Mouse (Mus musculus) lung, adult 2 months (tissue): ENCODE data around the gene Strn. TPM values are rescaled to one million over a fixed set of nuclear protein-coding genes. Genes with fewer than 3 reads are reported as not detected.
A peak's percentile ranks its signal among the peaks of the same experiment; 100 is the strongest.

Experiments
- DNase-seq: peaks from one replicate; pipeline ENCODE4 v3.0.0; 2022
- H3K4me1 ChIP-seq: fragments of 200-500 bp; 2 replicates; pipeline ENCODE4 v1.6.1; 2011; ENCODE audit warnings: low read length; ENCODE audit not compliant: control insufficient read depth, insufficient read depth
- H3K4me3 ChIP-seq: fragments of 200-500 bp; replicated peaks from 2 replicates; pipeline ENCODE3; 2011; ENCODE audit warnings: low read depth, mild to moderate bottlenecking, control low read depth, low read length; ENCODE audit errors: extremely low read depth
- CTCF ChIP-seq: fragments of 200-500 bp; IDR thresholded peaks from 2 replicates; pipeline ENCODE4 v1.5.1; 2011; ENCODE audit warnings: mild to moderate bottlenecking, low read length, control low read depth; ENCODE audit not compliant: insufficient read depth
- POLR2A ChIP-seq: fragments of 200-500 bp; IDR thresholded peaks from 2 replicates; pipeline ENCODE4 v1.6.1; 2011; ENCODE audit warnings: low read depth, mild to moderate bottlenecking, control low read depth, low read length, borderline replicate concordance; ENCODE audit errors: extremely low read depth
- WGBS: fragments of 180-500 bp; shearing (Covaris S2); methylation state at CpG from one replicate; pipeline ENCODE4 v1.1.7; 2018; 5-methylcytosine and 5-hydroxymethylcytosine counted together
- polyA plus RNA-seq: library from polyadenylated mRNA; depleted of rRNA; stranded (reverse); fragments of >200 nt; gene quantifications from 2 replicates; pipeline ENCODE4 v1.2.3, GENCODE M21; 2012

Strn gene
- polyA plus RNA-seq, 1 experiment: 9.6 TPM

GRCm38 (mm10) chr17:78748440-78748839, 11.4 kb upstream of the Strn start:
- Histone ChIP-seq H3K4me1 (no peaks in the 10 kb centered on the region), H3K4me3 (no peak overlapping the region)
- DNase-seq: no peak
- 91% methylated on average over 9 of the region's 9 CpGs for WGBS
- no peak for TF ChIP-seq POLR2A

GRCm38 (mm10) chr17:78738416-78738815, 1.4 kb upstream of the Strn start:
- 68% methylated on average over 1 of the region's 1 CpGs for WGBS
- no peak for TF ChIP-seq CTCF
- no peak for TF ChIP-seq POLR2A
- H3K4me1 ChIP-seq: peaks cover 10% of the 10 kb centered on the region
- no peak overlapping the region for H3K4me3 ChIP-seq
- no peak for DNase-seq

- no peak for TF ChIP-seq POLR2A
- no peak for TF ChIP-seq CTCF
- H3K4me1 ChIP-seq: peaks cover 10% of the 10 kb centered on the region
- DNase-seq: no peak
- 41% methylated on average over 2 of the region's 2 CpGs for WGBS
- H3K4me3 ChIP-seq: no peak overlapping the region
These were observed 775 bp upstream of the Strn start for GRCm38 (mm10) chr17:78737771-78738170.

- Histone ChIP-seq H3K4me3 (peak overlapping the region; percentile 78), H3K4me1 (peaks cover 10% of the 10 kb centered on the region)
- 1% methylated on average over 60 of the region's 60 CpGs for WGBS
- TF ChIP-seq POLR2A (peak; percentile 86; the same call in 1 of the 2 replicates), CTCF (no peak)
- peak; percentile 100 for DNase-seq
These were observed 465 bp downstream of the Strn start for GRCm38 (mm10) chr17:78736473-78736988.

- under 1% methylated on average over 33 of the region's 39 CpGs for WGBS
- Histone ChIP-seq H3K4me1 (peaks cover 10% of the 10 kb centered on the region), H3K4me3 (peak overlapping the region; percentile 78)
- TF ChIP-seq POLR2A (no peak), CTCF (no peak)
- peak; percentile 40 for DNase-seq
These were observed 1.1 kb downstream of the Strn start for GRCm38 (mm10) chr17:78735731-78736472.

- no peak for TF ChIP-seq POLR2A
- TF ChIP-seq CTCF: no peak
- DNase-seq: no peak
- Histone ChIP-seq H3K4me3 (no peak overlapping the region), H3K4me1 (peaks cover 10% of the 10 kb centered on the region)
- WGBS: 64% methylated on average over 10 of the region's 10 CpGs
These were observed 2.2 kb downstream of the Strn start for GRCm38 (mm10) chr17:78734806-78735205.

GRCm38 (mm10) chr17:78732056-78732455, 4.9 kb downstream of the Strn start:
- H3K4me1 ChIP-seq: peaks cover 10% of the 10 kb centered on the region
- TF ChIP-seq CTCF (no peak), POLR2A (no peak)
- DNase-seq: no peak
- 39% methylated on average over 1 of the region's 1 CpGs for WGBS
- H3K4me3 ChIP-seq: no peak overlapping the region

- WGBS: 66% methylated on average over 14 of the region's 14 CpGs
These were observed 10.1 kb downstream of the Strn start for GRCm38 (mm10) chr17:78726746-78727449.

GRCm38 (mm10) chr17:78724461-78725055, 12.4 kb downstream of the Strn start:
- H3K4me3 ChIP-seq: no peak overlapping the region
- no peak for DNase-seq
- WGBS: 35% methylated on average over 6 of the region's 6 CpGs
- no peak for TF ChIP-seq CTCF
- TF ChIP-seq POLR2A: no peak
- peaks cover 3% of the 10 kb centered on the region; the same call in 1 of the 2 replicates for H3K4me1 ChIP-seq

More at GRCm38 (mm10) chr17:78726746-78727449, 10.1 kb downstream of the Strn start:
- TF ChIP-seq POLR2A (no peak), CTCF (no peak)
- Histone ChIP-seq H3K4me1 (peaks cover 3% of the 10 kb centered on the region; the same call in 1 of the 2 replicates), H3K4me3 (no peak overlapping the region)
- DNase-seq: no peak
